Mouse (Mus musculus) C2C12 (cell line): Measurements from ENCODE around the gene Pla2g4a. TPM values are rescaled to one million over a fixed set of nuclear protein-coding genes. Genes with fewer than 3 reads are reported as not detected.

Experiments
- H3K27me3 ChIP-seq: one replicate; pipeline ENCODE4 v1.6.1; 2011; ENCODE audit not compliant: control insufficient read depth, insufficient read depth, insufficient read length
- H3K36me3 ChIP-seq: one replicate; pipeline ENCODE4 v1.6.1; 2011; ENCODE audit not compliant: control insufficient read depth, insufficient read depth
- H3K4me3 ChIP-seq: one replicate; pipeline ENCODE4 v1.5.1; 2011; ENCODE audit warnings: mild to moderate bottlenecking, control low read depth; ENCODE audit not compliant: poor library complexity, insufficient read depth, severe bottlenecking
- H3K79me2 ChIP-seq: one replicate; pipeline ENCODE4 v1.6.1; 2011; ENCODE audit not compliant: control insufficient read depth, insufficient read depth
- H3K79me3 ChIP-seq: one replicate; pipeline ENCODE4 v1.6.1; 2011; ENCODE audit warnings: low read depth, control low read depth
- H3ac ChIP-seq: one replicate; pipeline ENCODE3; 2011; ENCODE audit warnings: low read depth; ENCODE audit not compliant: control insufficient read depth, insufficient read length
- CEBPB ChIP-seq: IDR thresholded peaks from one replicate; pipeline ENCODE4 v1.6.1; 2011; ENCODE audit warnings: low read depth, mild to moderate bottlenecking, control low read depth, moderate library complexity
- CTCF ChIP-seq: IDR thresholded peaks from one replicate; pipeline ENCODE4 v1.5.1; 2011; ENCODE audit not compliant: control insufficient read depth, insufficient read depth, insufficient read length
- FOSL1 ChIP-seq: IDR thresholded peaks from one replicate; pipeline ENCODE4 v1.8.0; 2011; ENCODE audit warnings: mild to moderate bottlenecking, low read length; ENCODE audit not compliant: poor library complexity, insufficient read depth, severe bottlenecking
- MAX ChIP-seq: IDR thresholded peaks from one replicate; pipeline ENCODE4 v1.6.1; 2011; ENCODE audit warnings: mild to moderate bottlenecking, control low read depth
- MYOD1 ChIP-seq: IDR thresholded peaks from one replicate; pipeline ENCODE4 v1.6.1; 2011; ENCODE audit warnings: low read depth; ENCODE audit not compliant: control insufficient read depth, insufficient read length
- MYOG ChIP-seq: IDR thresholded peaks from one replicate; pipeline ENCODE4 v1.6.1; 2011; ENCODE audit not compliant: control insufficient read depth, insufficient read length; ENCODE audit errors: extremely low read depth
- USF1 ChIP-seq: IDR thresholded peaks from one replicate; pipeline ENCODE4 v1.6.1; 2011; ENCODE audit warnings: low read depth, mild to moderate bottlenecking, control low read depth, moderate library complexity
- polyA plus RNA-seq: library from polyadenylated mRNA; unstranded; fragments of >200 nt; fragmentation: generic; extraction: Trizol; gene quantifications from one replicate; pipeline ENCODE4 v1.2.1, GENCODE M21; 2012; ENCODE audit warnings: missing spikeins

Gene Pla2g4a
- polyA plus RNA-seq, 1 experiment: 7.0 TPM

GRCm38 (mm10) chr1:149831100-149831499, 130.0 kb downstream of the Pla2g4a start:
- TF ChIP-seq MYOG: no peak
- TF ChIP-seq USF1: no peak
- TF ChIP-seq MAX: no peak
- no peak for TF ChIP-seq CTCF
- no peak for TF ChIP-seq FOSL1
- TF ChIP-seq MYOD1: no peak
- TF ChIP-seq CEBPB: no peak
- Histone ChIP-seq H3K79me2 (no peaks in the 10 kb centered on the region), H3K4me3 (no peak overlapping the region), H3ac (no peak overlapping the region), H3K27me3 (no peaks in the 10 kb centered on the region), H3K79me3 (no peaks in the 10 kb centered on the region), H3K36me3 (no peaks in the 10 kb centered on the region)

GRCm38 (mm10) chr1:149813616-149814345, 147.3 kb downstream of the Pla2g4a start:
- no peaks in the 10 kb centered on the region for H3K36me3 ChIP-seq
- H3K79me3 ChIP-seq: no peaks in the 10 kb centered on the region
- H3ac ChIP-seq: no peak overlapping the region
- H3K27me3 ChIP-seq: no peaks in the 10 kb centered on the region
- TF ChIP-seq MYOG (no peak), USF1 (no peak), CEBPB (peak; percentile 81), FOSL1 (no peak)
- H3K79me2 ChIP-seq: no peaks in the 10 kb centered on the region
- no peak overlapping the region for H3K4me3 ChIP-seq

- no peaks in the 10 kb centered on the region for H3K79me2 ChIP-seq
- no peak overlapping the region for H3K4me3 ChIP-seq
- H3K79me3 ChIP-seq: no peaks in the 10 kb centered on the region
- no peak overlapping the region for H3ac ChIP-seq
- TF ChIP-seq MYOG (no peak), MYOD1 (no peak), MAX (no peak), USF1 (no peak), FOSL1 (no peak), CEBPB (no peak), CTCF (no peak)
- no peaks in the 10 kb centered on the region for H3K36me3 ChIP-seq
- no peaks in the 10 kb centered on the region for H3K27me3 ChIP-seq
Observed at GRCm38 (mm10) chr1:149809527-149809926, 151.6 kb downstream of the Pla2g4a start.

Other genes with a start within 250 kb of the Pla2g4a start
- 17.9 TPM for gene Ptgs2, start 138.7 kb upstream of the Pla2g4a start, polyA plus RNA-seq